Mouse (Mus musculus): Measurements from ENCODE around the gene Mef2c. TPM values are rescaled to one million over a fixed set of nuclear protein-coding genes. Genes with fewer than 3 reads are reported as not detected.

The Mef2c gene
- total and polyA plus RNA-seq, 3 experiments: not detected

DNA sequence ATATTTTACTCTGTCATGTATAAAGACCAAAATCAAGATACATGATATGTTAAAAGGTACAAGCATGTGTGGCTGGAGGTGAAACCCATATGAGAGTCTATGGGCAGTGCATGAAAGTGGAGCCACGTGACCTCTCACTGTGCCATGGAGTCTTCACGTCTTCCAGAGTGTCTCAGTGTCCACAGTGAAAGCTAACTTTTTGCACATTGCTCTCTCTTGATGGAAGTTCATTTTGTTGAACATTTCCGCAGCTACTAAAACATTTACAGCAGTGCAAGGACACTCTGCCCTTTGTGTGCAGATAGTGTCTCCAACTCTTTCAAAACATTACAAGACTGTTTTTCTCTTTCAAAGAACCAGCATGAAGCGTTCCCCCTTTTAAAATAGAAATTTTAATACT lies 123.6 kb downstream of the Mef2c start:
- H3K79me2 ChIP-seq (ENCODE audit: control insufficient read depth, insufficient read depth, low read length, poor library complexity): no peaks in the 10 kb centered on the region
- H3K27ac ChIP-seq (ENCODE audit: control insufficient read depth, low read depth, low read length): no peak overlapping the region
- H3K27me3 ChIP-seq (ENCODE audit: control insufficient read depth in 1 of 2, insufficient read depth in 2 of 2, low read length in 2 of 2): no peaks in the 10 kb centered on the region
- no peaks in the 10 kb centered on the region for H3K9me3 ChIP-seq (replicated peaks; ENCODE audit: insufficient read depth, low read length)
- H3K4me3 ChIP-seq (ENCODE audit: control insufficient read depth in 1 of 2, insufficient read depth in 1 of 2, low read depth in 2 of 2, low read length in 2 of 2): no peak overlapping the region
- no peak for DNase-seq (ENCODE audit: low read depth, low spot score)
- no peak for TF ChIP-seq POLR2AphosphoS5 (IDR thresholded peaks at IDR 0.05; ENCODE audit: borderline replicate concordance, low read depth, low read length)
- TF ChIP-seq TAL1 (IDR thresholded peaks at IDR 0.05; ENCODE audit: low read length): no peak
- no peak for TF ChIP-seq USF1 (IDR thresholded peaks at IDR 0.05; ENCODE audit: low read depth, low read length)
- peaks cover 0 to 4% of the 10 kb centered on the region in 2 experiments; a peak in 2 of 4 replicates for H3K36me3 ChIP-seq (ENCODE audit: control insufficient read depth in 1 of 2, insufficient read depth in 2 of 2, low read length in 2 of 2)
- H3K9ac ChIP-seq (ENCODE audit: control insufficient read depth, low read depth, low read length, poor library complexity, severe bottlenecking): no peak overlapping the region
- peaks cover 0 to 5% of the 10 kb centered on the region in 2 experiments; a peak in 1 of 4 replicates for H3K4me1 ChIP-seq (ENCODE audit: control insufficient read depth in 1 of 2, insufficient read depth in 2 of 2, low read length in 2 of 2)

DNA sequence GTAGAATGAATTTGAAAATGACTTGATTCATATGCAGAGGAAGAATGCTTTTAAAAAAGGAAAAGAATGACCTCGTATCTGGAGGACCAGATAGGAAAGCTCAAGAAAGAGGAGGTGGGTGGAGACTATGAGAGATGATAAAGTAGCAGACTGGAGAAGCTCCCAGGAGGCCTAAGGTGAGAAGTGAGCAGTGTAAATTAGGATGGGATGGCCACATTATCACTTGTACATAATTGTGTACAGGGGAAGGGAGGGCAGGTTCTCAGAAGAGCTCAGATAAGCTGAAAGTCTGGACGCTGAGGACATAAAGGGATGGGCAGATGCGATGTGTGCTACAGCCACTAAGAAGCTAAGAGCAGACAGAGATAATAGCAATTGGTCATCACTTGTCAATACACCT lies 124.3 kb downstream of the Mef2c start:
- H3K4me1 ChIP-seq (ENCODE audit: control insufficient read depth in 1 of 2, insufficient read depth in 2 of 2, low read length in 2 of 2): peaks cover 0 to 5% of the 10 kb centered on the region in 2 experiments; a peak in 1 of 4 replicates
- H3K9me3 ChIP-seq (replicated peaks; ENCODE audit: insufficient read depth, low read length): no peaks in the 10 kb centered on the region
- no peaks in the 10 kb centered on the region for H3K79me2 ChIP-seq (ENCODE audit: control insufficient read depth, insufficient read depth, low read length, poor library complexity)
- no peaks in the 10 kb centered on the region for H3K27me3 ChIP-seq (ENCODE audit: control insufficient read depth in 1 of 2, insufficient read depth in 2 of 2, low read length in 2 of 2)
- no peak overlapping the region for H3K9ac ChIP-seq (ENCODE audit: control insufficient read depth, low read depth, low read length, poor library complexity, severe bottlenecking)
- no peak for TF ChIP-seq MEF2A (IDR thresholded peaks at IDR 0.05; ENCODE audit: extremely low read depth, insufficient replicate concordance, low read depth, low read length, poor library complexity, severe bottlenecking)
- no peak for TF ChIP-seq CHD1 (IDR thresholded peaks at IDR 0.05; ENCODE audit: low read depth, low read length)
- no peak for TF ChIP-seq JUND (IDR thresholded peaks at IDR 0.05; ENCODE audit: low read depth, low read length)
- TF ChIP-seq RAD21 (IDR thresholded peaks at IDR 0.05; ENCODE audit: low read depth, low read length): no peak
- no peak for TF ChIP-seq POLR2A (IDR thresholded peaks at IDR 0.05; ENCODE audit: control insufficient read depth in 1 of 2, insufficient read depth in 1 of 2, low read depth in 1 of 2, low read length in 2 of 2, poor library complexity in 1 of 2)
- H3K4me3 ChIP-seq (ENCODE audit: control insufficient read depth in 1 of 2, insufficient read depth in 1 of 2, low read depth in 2 of 2, low read length in 2 of 2): no peak overlapping the region
- no peak overlapping the region for H3K27ac ChIP-seq (ENCODE audit: control insufficient read depth, low read depth, low read length)
- H3K36me3 ChIP-seq (ENCODE audit: control insufficient read depth in 1 of 2, insufficient read depth in 2 of 2, low read length in 2 of 2): peaks cover 0 to 4% of the 10 kb centered on the region in 2 experiments; a peak in 2 of 4 replicates
- no peak for DNase-seq (ENCODE audit: low read depth, low spot score)

DNA sequence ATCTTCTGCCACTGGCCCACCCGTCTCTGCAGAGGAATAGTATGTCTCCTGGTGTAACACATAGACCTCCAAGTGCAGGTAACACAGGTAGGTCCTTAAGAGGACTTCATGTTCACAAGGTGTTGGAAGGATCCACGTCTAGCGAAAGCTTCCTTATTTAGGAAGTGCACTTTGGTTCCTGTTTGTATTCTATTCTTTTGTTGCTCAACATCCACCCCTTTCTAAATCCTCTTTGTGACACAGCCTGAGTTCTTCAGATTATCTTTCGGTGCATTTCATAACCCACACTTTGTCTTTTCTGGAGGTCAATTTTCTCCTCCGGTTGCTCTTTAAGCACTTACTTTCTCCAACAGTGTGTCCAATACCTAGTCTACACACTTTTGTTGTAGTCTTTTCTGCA lies 129.3 kb downstream of the Mef2c start:
- Histone ChIP-seq H3K36me3 (ENCODE audit: control insufficient read depth in 1 of 2, insufficient read depth in 2 of 2, low read length in 2 of 2) (peaks cover 0 to 1% of the 10 kb centered on the region in 2 experiments; a peak in 1 of 4 replicates), H3K9ac (ENCODE audit: control insufficient read depth, low read depth, low read length, poor library complexity, severe bottlenecking) (no peak overlapping the region), H3K27ac (ENCODE audit: control insufficient read depth, low read depth, low read length) (no peak overlapping the region), H3K4me3 (ENCODE audit: control insufficient read depth in 1 of 2, insufficient read depth in 1 of 2, low read depth in 2 of 2, low read length in 2 of 2) (no peak overlapping the region), H3K9me3 (replicated peaks; ENCODE audit: insufficient read depth, low read length) (no peaks in the 10 kb centered on the region), H3K4me1 (ENCODE audit: control insufficient read depth in 1 of 2, insufficient read depth in 2 of 2, low read length in 2 of 2) (peaks cover 0 to 3% of the 10 kb centered on the region in 2 experiments; a peak in 1 of 4 replicates), H3K27me3 (ENCODE audit: control insufficient read depth in 1 of 2, insufficient read depth in 2 of 2, low read length in 2 of 2) (no peaks in the 10 kb centered on the region), H3K79me2 (ENCODE audit: control insufficient read depth, insufficient read depth, low read length, poor library complexity) (no peaks in the 10 kb centered on the region)
- TF ChIP-seq SMC3 (IDR thresholded peaks at IDR 0.05; ENCODE audit: low read depth, low read length): no peak
- no peak for TF ChIP-seq POLR2AphosphoS5 (IDR thresholded peaks at IDR 0.05; ENCODE audit: borderline replicate concordance, low read depth, low read length)
- TF ChIP-seq EP300 (IDR thresholded peaks at IDR 0.05; ENCODE audit: low read depth in 1 of 2, low read length in 2 of 2): no peak
- TF ChIP-seq ZNF384 (IDR thresholded peaks at IDR 0.05; ENCODE audit: low read depth, low read length): no peak
- TF ChIP-seq ETS1 (IDR thresholded peaks at IDR 0.05; ENCODE audit: low read depth, low read length): no peak
- no peak for TF ChIP-seq USF2 (IDR thresholded peaks at IDR 0.05; ENCODE audit: borderline replicate concordance in 1 of 2, insufficient read depth in 1 of 2, low read depth in 1 of 2, low read length in 2 of 2)
- no peak for TF ChIP-seq MAZ (IDR thresholded peaks at IDR 0.05; ENCODE audit: low read depth, low read length)
- TF ChIP-seq TCF12 (IDR thresholded peaks at IDR 0.05; ENCODE audit: low read depth, low read length): no peak
- TF ChIP-seq POLR2A (IDR thresholded peaks at IDR 0.05; ENCODE audit: control insufficient read depth in 1 of 2, insufficient read depth in 1 of 2, low read depth in 1 of 2, low read length in 2 of 2, poor library complexity in 1 of 2): no peak
- no peak for DNase-seq (ENCODE audit: low read depth, low spot score)
